Mouse (Mus musculus) kidney, adult 2 months (tissue): Measurements from ENCODE around the gene Azin2.

Experiments
- CTCF ChIP-seq: fragments of 200-500 bp; conservative IDR thresholded peaks from 2 replicates; pipeline ENCODE4 v1.5.1; 2011; ENCODE audit warnings: low read depth, mild to moderate bottlenecking, control low read depth, low read length, moderate library complexity, mixed read lengths; ENCODE audit not compliant: insufficient read depth, insufficient read length
- POLR2A ChIP-seq: fragments of 200-500 bp; IDR thresholded peaks from one replicate; pipeline ENCODE4 v1.6.1; 2011; ENCODE audit warnings: low read depth, low read length, control low read depth

GRCm38 (mm10) chr4:128993025-128993662 lies 30.9 kb upstream of the Azin2 start:
- peak; percentile 90 for TF ChIP-seq POLR2A
- TF ChIP-seq CTCF, result no peak
